Mouse (Mus musculus) liver, adult 2 months (tissue): ENCODE results near the gene Unc50. TPM values are rescaled to one million over a fixed set of nuclear protein-coding genes. Genes with fewer than 3 reads are reported as not detected.

Experiments used
- DNase-seq: peaks from one replicate; pipeline ENCODE4 v3.0.0-alpha.2; 2011; ENCODE audit warnings: low read depth, low spot score; ENCODE audit errors: extremely low read depth
- H3K27ac ChIP-seq: fragments of 200-500 bp; replicated peaks from 2 replicates; pipeline ENCODE4 v1.5.1; 2012; ENCODE audit warnings: low read depth, mild to moderate bottlenecking, control low read depth, inconsistent platforms, low read length; ENCODE audit not compliant: insufficient read depth
- H3K27me3 ChIP-seq: fragments of 200-500 bp; 2 replicates; pipeline ENCODE4 v1.6.1; 2012; ENCODE audit warnings: mild to moderate bottlenecking, moderate library complexity, low read length, inconsistent platforms; ENCODE audit not compliant: control insufficient read depth, insufficient read depth
- H3K36me3 ChIP-seq: fragments of 200-500 bp; 2 replicates; pipeline ENCODE4 v1.6.1; 2012; ENCODE audit warnings: low read length, inconsistent platforms; ENCODE audit not compliant: control insufficient read depth, insufficient read depth
- H3K4me1 ChIP-seq: fragments of 200-500 bp; 2 replicates; pipeline ENCODE4 v1.6.1; 2011; ENCODE audit warnings: low read length; ENCODE audit not compliant: control insufficient read depth, insufficient read depth
- H3K4me3 ChIP-seq: fragments of 200-500 bp; 2 replicates; pipeline ENCODE4 v1.5.1; 2011; ENCODE audit warnings: low read depth, mild to moderate bottlenecking, control low read depth, low read length, moderate library complexity; ENCODE audit not compliant: insufficient read depth
- H3K79me2 ChIP-seq: fragments of 200-500 bp; 2 replicates; pipeline ENCODE4 v1.6.1; 2012; ENCODE audit warnings: inconsistent platforms, mild to moderate bottlenecking, low read length, moderate library complexity; ENCODE audit not compliant: control insufficient read depth, insufficient read depth
- H3K9ac ChIP-seq: fragments of 200-500 bp; 2 replicates; pipeline ENCODE4 v1.6.1; 2012; ENCODE audit warnings: low read depth, mild to moderate bottlenecking, control low read depth, inconsistent platforms, low read length
- CTCF ChIP-seq: fragments of 200-500 bp; IDR thresholded peaks from 2 replicates; pipeline ENCODE4 v1.5.1; 2011; ENCODE audit warnings: low read depth, low read length, control low read depth
- POLR2A ChIP-seq: fragments of 200-500 bp; IDR thresholded peaks from 2 replicates; pipeline ENCODE4 v1.6.1; 2011; ENCODE audit warnings: low read length, control low read depth; ENCODE audit not compliant: insufficient read depth; ENCODE audit errors: extremely low read depth
- WGBS: fragments of 180-500 bp; shearing (Covaris S2); methylation state at CpG from one replicate; pipeline ENCODE4 v1.1.7; 2018; 5-methylcytosine and 5-hydroxymethylcytosine counted together
- polyA plus RNA-seq: library from polyadenylated mRNA; depleted of rRNA; stranded (reverse); fragments of >200 nt; gene quantifications from 2 replicates; pipeline ENCODE4 v1.2.3, GENCODE M21; 2012
- total RNA-seq: library from RNA; depleted of rRNA; stranded (reverse); fragments of >200 nt; gene quantifications from 2 replicates; pipeline ENCODE4 v1.2.3, GENCODE M21; 2014

The Unc50 gene
- total and polyA plus RNA-seq, 2 experiments: 38.1 to 51.4 TPM

DNA sequence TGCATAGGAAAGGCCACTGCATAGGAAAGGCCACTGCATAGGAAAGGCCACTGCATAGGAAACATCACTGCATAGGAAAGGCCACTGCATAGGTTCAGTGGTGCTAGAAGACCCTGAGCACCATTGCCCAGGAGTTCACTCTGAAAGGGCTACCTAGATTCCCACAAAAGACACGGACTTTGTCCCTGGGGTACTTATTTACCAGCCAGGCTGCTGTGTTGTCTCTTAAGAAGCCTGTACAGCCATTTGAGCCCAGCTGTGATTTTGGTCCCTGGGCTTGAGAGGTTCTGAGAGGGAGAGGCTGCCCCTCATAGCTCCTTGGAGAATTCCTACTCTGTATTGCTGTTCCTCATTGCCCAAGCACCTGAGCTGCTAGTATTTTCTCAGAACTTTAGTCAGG lies 33.5 kb upstream of the Unc50 start:
- no peak overlapping the region for H3K27ac ChIP-seq
- no peaks in the 10 kb centered on the region for H3K27me3 ChIP-seq
- no peak overlapping the region for H3K4me3 ChIP-seq
- H3K36me3 ChIP-seq: peaks cover 11% of the 10 kb centered on the region; the same call in 1 of the 2 replicates
- H3K79me2 ChIP-seq: no peaks in the 10 kb centered on the region
- H3K4me1 ChIP-seq: no peaks in the 10 kb centered on the region
- TF ChIP-seq CTCF (no peak), POLR2A (no peak)
- H3K9ac ChIP-seq: no peak overlapping the region
- DNase-seq: no peak
- WGBS: 97% methylated on average over 1 of the region's 1 CpGs

DNA sequence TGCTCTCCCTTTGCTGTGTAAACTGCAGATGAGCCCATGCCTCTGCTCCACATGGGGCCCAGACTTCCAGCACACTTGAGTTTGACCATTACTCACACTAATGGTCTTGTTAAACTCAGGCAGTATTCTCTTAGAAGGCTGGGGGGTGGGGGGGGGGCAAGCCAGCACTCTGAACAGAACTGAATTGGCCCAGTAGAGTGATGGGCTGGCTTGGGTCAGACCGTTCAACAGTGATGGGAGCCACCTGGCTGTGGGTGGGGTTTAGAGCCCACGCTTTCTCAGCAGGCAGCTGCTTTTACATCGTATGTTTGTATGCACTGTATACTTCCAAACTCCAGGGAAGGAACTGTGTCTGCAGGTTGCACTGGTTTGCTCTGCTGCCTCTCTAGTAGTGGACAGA lies 31.0 kb upstream of the Unc50 start:
- no peak overlapping the region for H3K9ac ChIP-seq
- H3K27ac ChIP-seq: no peak overlapping the region
- H3K4me1 ChIP-seq: no peaks in the 10 kb centered on the region
- 91% methylated on average over 3 of the region's 3 CpGs for WGBS
- H3K27me3 ChIP-seq: no peaks in the 10 kb centered on the region
- TF ChIP-seq POLR2A: no peak
- no peak for TF ChIP-seq CTCF
- no peak overlapping the region for H3K4me3 ChIP-seq
- DNase-seq: no peak
- H3K79me2 ChIP-seq: no peaks in the 10 kb centered on the region
- H3K36me3 ChIP-seq: peaks cover 8% of the 10 kb centered on the region; the same call in 1 of the 2 replicates

DNA sequence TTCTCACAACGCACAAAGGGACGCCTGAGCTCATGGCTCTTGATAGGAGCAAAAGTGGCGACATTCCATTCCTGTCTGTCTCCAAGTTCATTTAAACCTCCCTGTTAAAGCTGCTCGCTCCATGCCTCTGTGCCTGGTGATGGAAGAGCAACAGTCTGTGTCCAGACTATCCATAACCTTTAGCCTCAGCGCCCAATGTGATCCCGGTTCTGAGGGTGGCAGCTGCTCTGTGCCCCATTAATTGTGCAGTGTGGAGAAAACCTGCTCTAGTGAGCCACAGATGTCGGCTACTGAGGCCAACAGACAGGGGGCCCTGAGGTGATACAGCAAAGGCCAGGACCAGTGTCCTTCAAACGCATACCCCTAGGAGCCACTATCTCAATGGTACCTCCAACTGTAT lies 30.2 kb upstream of the Unc50 start:
- no peak for DNase-seq
- H3K9ac ChIP-seq: no peak overlapping the region
- H3K27me3 ChIP-seq: no peaks in the 10 kb centered on the region
- H3K79me2 ChIP-seq: no peaks in the 10 kb centered on the region
- WGBS: 91% methylated on average over 8 of the region's 8 CpGs
- no peak overlapping the region for H3K27ac ChIP-seq
- TF ChIP-seq POLR2A (no peak), CTCF (no peak)
- no peaks in the 10 kb centered on the region for H3K4me1 ChIP-seq
- H3K36me3 ChIP-seq: peaks cover 8% of the 10 kb centered on the region; the same call in 1 of the 2 replicates
- no peak overlapping the region for H3K4me3 ChIP-seq

DNA sequence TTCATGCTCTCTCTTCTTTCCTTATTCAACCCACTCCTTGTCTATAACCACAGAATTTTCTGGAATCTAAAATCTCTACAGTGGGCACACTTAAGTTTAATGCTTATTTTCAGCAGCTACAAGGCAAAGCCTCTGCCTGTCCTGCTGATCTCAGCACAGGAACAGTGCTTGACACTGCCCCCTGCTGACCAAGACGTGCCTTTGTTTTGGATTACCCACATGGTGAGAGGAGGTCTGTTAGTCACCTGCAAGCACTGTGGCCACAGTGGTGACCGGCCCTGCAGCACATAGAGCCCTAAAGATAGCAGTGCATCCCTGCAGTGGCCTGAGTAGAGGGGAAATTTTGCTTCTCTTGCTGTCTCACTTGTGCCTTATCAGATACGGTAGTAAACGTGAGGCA lies 28.3 kb upstream of the Unc50 start:
- no peaks in the 10 kb centered on the region for H3K27me3 ChIP-seq
- H3K9ac ChIP-seq: no peak overlapping the region
- peak; percentile 27 for DNase-seq
- H3K4me3 ChIP-seq: no peak overlapping the region
- H3K27ac ChIP-seq: no peak overlapping the region
- H3K4me1 ChIP-seq: no peaks in the 10 kb centered on the region
- TF ChIP-seq CTCF (peak; percentile 84), POLR2A (no peak)
- WGBS: 65% methylated on average over 4 of the region's 4 CpGs
- peaks cover 5% of the 10 kb centered on the region; the same call in 1 of the 2 replicates for H3K36me3 ChIP-seq
- H3K79me2 ChIP-seq: no peaks in the 10 kb centered on the region

DNA sequence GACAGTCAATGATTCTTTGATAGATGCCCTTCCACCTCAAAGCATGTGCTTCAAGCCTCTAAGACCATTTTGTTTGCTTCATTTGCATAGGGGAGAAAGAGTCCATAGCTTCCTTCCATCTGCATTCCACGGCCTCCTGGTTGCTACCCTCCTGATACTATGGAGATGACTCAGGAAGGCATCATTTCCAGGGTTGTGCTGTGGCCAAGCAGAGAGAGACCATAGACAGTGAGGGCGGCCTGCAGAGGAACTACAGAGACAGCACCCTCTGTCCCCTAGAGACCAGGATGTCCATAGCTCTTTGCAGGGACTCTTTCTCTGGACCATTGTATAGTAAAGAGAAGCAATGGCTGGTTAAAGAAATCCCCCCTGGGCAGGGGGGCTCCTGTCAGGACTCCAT lies 24.8 kb upstream of the Unc50 start:
- Histone ChIP-seq H3K4me1 (no peaks in the 10 kb centered on the region), H3K79me2 (no peaks in the 10 kb centered on the region), H3K9ac (no peak overlapping the region), H3K4me3 (no peak overlapping the region), H3K36me3 (peaks cover 8% of the 10 kb centered on the region; the same call in 1 of the 2 replicates), H3K27ac (no peak overlapping the region), H3K27me3 (no peaks in the 10 kb centered on the region)
- TF ChIP-seq CTCF (no peak), POLR2A (no peak)
- no peak for DNase-seq
- 92% methylated on average over 2 of the region's 2 CpGs for WGBS

GRCm38 (mm10) chr1:37407228-37407627 lies 22.7 kb upstream of the Unc50 start:
- H3K79me2 ChIP-seq: no peaks in the 10 kb centered on the region
- 93% methylated on average over 8 of the region's 8 CpGs for WGBS

More at GRCm38 (mm10) chr1:37407228-37407627, 22.7 kb upstream of the Unc50 start:
- no peaks in the 10 kb centered on the region for H3K4me1 ChIP-seq
- peaks cover 6% of the 10 kb centered on the region; the same call in 1 of the 2 replicates for H3K36me3 ChIP-seq
- no peak overlapping the region for H3K9ac ChIP-seq
- no peaks in the 10 kb centered on the region for H3K27me3 ChIP-seq
- no peak overlapping the region for H3K4me3 ChIP-seq
- no peak for DNase-seq
- TF ChIP-seq POLR2A (no peak), CTCF (no peak)
- no peak overlapping the region for H3K27ac ChIP-seq
